Mouse (Mus musculus) adrenal gland (tissue): ENCODE measurements around the gene Lamp1.

Experiments
- intact Hi-C: fragments of 180-260 bp; cut with DNase I; formaldehyde crosslinking; loops from one replicate; pipeline ENCODE4 v1.15.1; 2025

Gene Lamp1

GRCm38 (mm10) chr8:13159377-13159881 is 468 bp downstream of the Lamp1 start:
- intact Hi-C loops: loop anchor here (10.0 kb wide), 1 partner anchor 125 kb away; the partner anchor contains the start of genes Dcun1d2 and Tmco3

GRCm38 (mm10) chr8:13160691-13161090 is 1.7 kb downstream of the Lamp1 start:
- intact Hi-C loops: loop anchor here (5.0 kb wide), 1 partner anchor 47 kb away; no protein-coding TSS in a partner anchor

GRCm38 (mm10) chr8:13162098-13162497 is 3.1 kb downstream of the Lamp1 start:
- intact Hi-C loops: loop anchor here (5.0 kb wide), 1 partner anchor 45 kb away; no protein-coding TSS in a partner anchor

GRCm38 (mm10) chr8:13163563-13163962 is 4.6 kb downstream of the Lamp1 start:
- intact Hi-C loops: loop anchor here (5.0 kb wide), 1 partner anchor 44 kb away; no protein-coding TSS in a partner anchor

- intact Hi-C loops: loop anchor here (5.0 kb wide), 1 partner anchor 43 kb away; no protein-coding TSS in a partner anchor
Measured at GRCm38 (mm10) chr8:13164361-13164760, 5.4 kb downstream of the Lamp1 start.

GRCm38 (mm10) chr8:13170510-13170909 is 11.5 kb downstream of the Lamp1 start:
- intact Hi-C loops: no loop called here

GRCm38 (mm10) chr8:13174305-13174704 is 15.3 kb downstream of the Lamp1 start:
- intact Hi-C loops: no loop called here

GRCm38 (mm10) chr8:13174811-13175210 is 15.8 kb downstream of the Lamp1 start:
- intact Hi-C loops: no loop called here

- intact Hi-C loops: no loop called here
Measured at GRCm38 (mm10) chr8:13175650-13176049, 16.7 kb downstream of the Lamp1 start.

- intact Hi-C loops: no loop called here
Measured at GRCm38 (mm10) chr8:13177173-13177852, 18.4 kb downstream of the Lamp1 start.

- intact Hi-C loops: no loop called here
Measured at GRCm38 (mm10) chr8:13178137-13178536, 19.2 kb downstream of the Lamp1 start.

- intact Hi-C loops: no loop called here
Measured at GRCm38 (mm10) chr8:13179482-13179881, 20.5 kb downstream of the Lamp1 start.

GRCm38 (mm10) chr8:13179948-13180347 is 21.0 kb downstream of the Lamp1 start:
- intact Hi-C loops: no loop called here

GRCm38 (mm10) chr8:13180408-13180807 is 21.4 kb downstream of the Lamp1 start:
- intact Hi-C loops: no loop called here

- intact Hi-C loops: no loop called here
Measured at GRCm38 (mm10) chr8:13180911-13181690, 22.1 kb downstream of the Lamp1 start.

GRCm38 (mm10) chr8:13181691-13181976 is 22.7 kb downstream of the Lamp1 start:
- intact Hi-C loops: no loop called here

GRCm38 (mm10) chr8:13186819-13187218 is 27.9 kb downstream of the Lamp1 start:
- intact Hi-C loops: no loop called here

GRCm38 (mm10) chr8:13187229-13187628 is 28.3 kb downstream of the Lamp1 start:
- intact Hi-C loops: no loop called here

GRCm38 (mm10) chr8:13187638-13188037 is 28.7 kb downstream of the Lamp1 start:
- intact Hi-C loops: no loop called here

- intact Hi-C loops: no loop called here
Measured at GRCm38 (mm10) chr8:13188052-13188555, 29.1 kb downstream of the Lamp1 start.

GRCm38 (mm10) chr8:13188857-13189256 is 29.9 kb downstream of the Lamp1 start:
- intact Hi-C loops: no loop called here

GRCm38 (mm10) chr8:13190235-13190634 is 31.3 kb downstream of the Lamp1 start:
- intact Hi-C loops: no loop called here
